Mouse (Mus musculus) adrenal gland, adult (tissue): ENCODE results near the gene Pabpn1.

Experiments used
- DNase-seq, 2 experiments: peaks; one replicate each; pipeline ENCODE4 v3.0.0; 2022 to 2023; ENCODE audit warnings: low spot score in 1 of 2; ENCODE audit not compliant: inconsistent age in 2 of 2

Pabpn1 gene

DNA sequence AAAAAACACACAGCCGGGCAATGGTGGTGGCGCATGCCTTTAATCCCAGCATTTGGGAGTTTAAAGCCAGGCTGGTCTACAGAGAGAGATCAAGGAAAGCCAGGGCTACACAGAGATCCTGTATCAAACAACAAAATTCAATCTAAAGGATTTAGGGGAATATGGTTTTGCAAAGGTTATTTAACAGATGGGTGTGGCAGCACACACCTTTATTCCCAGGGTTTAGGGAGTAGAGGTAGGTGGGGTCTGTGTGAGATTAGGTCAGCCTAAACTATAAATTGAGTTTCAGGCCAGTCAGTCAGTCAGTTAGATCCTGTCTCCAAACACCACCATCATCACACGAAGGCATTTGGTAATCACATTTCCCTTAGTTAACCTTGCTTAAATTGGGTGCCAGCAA, at the start of gene Pabpn1:
Gene Pabpn1, plus strand, starts transcription at position 301 of the 400 bp plus-strand sequence.
- DNase-seq: no peak

DNA sequence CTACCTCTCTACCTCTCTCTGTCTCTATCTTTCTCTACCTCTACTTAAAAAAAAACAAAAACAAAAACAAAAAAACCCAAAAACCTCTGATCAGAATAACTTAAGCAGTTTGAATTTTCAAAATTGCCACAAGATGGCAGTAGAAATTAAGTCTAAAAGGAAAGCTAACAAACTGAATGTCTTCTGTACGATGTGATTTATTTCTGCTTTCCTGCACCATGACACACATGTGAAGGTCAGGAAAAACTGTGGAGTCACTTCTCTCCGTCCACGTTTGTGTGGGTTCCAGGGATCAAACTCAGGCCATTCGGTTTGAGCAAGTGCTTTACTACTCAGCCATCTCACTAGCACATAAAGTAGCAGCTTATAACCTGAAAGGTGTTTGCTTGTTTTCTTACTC, 48.8 kb upstream of the Pabpn1 start:
- peak; percentile 48 to 87 for DNase-seq

DNA sequence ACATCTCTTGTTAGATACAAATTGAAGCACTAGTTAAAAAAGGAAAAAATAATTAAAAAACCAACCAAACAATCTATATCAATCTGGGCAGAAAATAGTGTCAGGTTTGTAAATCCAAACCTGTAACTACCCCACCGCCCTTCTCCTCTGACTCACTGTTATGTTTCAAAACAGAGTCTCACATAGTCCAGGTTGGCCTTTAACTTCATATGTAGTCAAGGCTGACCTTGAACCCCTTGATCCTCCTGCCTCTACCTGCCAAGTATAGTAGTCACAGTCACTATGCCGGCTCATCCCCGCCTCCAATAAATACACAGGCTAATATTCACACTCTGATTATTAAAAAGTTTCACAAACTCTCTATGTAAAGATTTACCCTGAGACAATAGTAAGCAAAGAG, 36.6 kb upstream of the Pabpn1 start:
- peak in 1 of 2 experiments; percentile 56 for DNase-seq

DNA sequence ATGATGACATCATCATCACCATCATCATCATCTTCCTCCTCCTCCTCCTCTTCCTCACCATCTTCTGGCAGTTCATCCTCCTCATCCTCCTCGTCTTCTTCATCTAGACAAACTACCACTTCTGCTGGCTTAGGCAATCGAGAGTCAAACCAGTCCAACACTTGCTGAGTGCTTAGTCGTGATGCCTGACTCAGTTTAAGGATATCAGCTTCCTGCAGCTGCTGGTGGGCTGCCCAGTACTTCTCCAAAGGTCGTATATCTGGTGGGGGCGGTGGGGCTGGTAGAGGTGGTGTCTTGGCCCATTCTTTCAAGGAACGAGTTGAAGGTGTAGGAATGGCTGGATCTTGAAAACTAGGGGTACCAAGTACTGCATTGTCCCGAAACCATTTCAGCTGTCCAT, 35.6 kb upstream of the Pabpn1 start:
- DNase-seq: no peak

DNA sequence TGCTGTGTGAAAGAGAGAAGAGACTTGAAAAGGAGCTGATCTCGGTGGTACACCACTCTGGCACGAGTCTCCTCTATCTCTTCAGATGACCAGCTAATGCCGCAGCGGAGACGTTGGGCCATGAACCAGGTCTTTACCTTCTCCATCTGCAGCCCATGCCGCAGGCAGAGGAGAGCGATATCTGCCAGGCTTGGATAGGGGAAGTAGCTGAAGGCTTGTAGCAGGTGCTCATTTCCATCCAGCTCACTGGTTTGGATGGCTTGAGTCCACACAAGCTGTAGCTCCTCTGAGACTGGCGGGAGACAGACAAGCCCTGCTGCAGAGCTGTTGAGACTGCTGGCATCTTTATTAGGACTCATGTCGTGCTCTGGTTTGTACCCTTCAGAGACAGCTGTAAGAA, 34.4 kb upstream of the Pabpn1 start:
- no peak for DNase-seq

DNA sequence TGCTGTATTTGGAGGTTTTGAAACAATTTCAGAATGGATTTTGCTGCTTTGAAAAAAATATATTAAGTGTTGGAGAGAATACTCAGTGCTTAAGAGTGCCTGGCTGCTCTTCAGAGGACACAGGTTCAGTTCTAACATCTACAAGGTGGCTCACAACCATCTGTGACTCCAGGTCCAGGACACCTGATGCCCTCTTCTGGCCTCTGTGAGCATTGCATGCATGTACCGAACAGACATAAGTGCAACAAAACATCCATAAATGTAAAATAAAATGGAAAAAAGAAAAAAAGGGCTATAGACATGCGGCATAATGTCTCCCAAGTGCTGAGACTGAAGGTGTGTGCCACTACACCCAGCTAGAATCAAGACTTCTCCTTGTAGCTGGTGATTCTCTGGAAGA, 31.8 kb upstream of the Pabpn1 start:
- peak; percentile 52 to 86 for DNase-seq

DNA sequence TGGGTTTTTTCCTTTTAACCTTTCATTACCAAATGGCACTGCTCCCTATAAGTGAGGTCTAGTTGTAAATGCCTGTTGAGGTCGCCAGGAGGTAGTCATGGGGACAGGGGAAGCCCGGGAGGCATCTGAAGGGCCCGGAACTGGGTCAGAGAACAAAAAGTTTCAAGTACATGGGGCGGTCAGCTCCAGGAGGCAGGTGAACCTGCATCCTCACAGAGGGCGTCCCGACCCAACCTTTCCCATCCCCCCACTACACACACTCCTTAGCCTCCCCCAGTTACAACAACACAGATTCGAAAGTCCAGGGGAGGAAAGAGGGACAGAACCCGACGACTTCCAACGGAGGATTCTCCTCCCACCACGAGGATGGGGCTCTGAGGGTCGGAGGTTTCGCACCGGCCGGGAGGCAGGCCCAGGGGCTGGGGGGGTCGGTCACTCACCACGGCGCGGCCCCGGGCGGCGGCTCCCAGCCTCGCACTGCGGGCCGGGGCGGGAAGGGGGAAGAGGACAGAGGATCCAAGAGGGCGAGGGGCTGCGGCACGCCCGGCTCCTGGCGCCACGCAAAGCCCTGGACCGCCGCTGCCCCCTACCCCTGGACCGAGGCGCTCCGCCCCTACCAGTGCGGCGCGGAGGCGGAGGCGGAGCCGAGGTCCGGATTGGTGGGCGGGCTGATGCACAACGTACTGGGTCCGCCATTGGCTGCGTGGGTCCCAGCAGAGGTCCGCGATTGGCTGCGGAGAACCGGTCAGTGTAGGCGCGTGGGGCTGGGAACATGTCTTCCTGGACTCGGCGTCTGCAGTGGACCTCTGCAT, 28.6 kb upstream of the Pabpn1 start:
- DNase-seq: peak; percentile 93 to 97

DNA sequence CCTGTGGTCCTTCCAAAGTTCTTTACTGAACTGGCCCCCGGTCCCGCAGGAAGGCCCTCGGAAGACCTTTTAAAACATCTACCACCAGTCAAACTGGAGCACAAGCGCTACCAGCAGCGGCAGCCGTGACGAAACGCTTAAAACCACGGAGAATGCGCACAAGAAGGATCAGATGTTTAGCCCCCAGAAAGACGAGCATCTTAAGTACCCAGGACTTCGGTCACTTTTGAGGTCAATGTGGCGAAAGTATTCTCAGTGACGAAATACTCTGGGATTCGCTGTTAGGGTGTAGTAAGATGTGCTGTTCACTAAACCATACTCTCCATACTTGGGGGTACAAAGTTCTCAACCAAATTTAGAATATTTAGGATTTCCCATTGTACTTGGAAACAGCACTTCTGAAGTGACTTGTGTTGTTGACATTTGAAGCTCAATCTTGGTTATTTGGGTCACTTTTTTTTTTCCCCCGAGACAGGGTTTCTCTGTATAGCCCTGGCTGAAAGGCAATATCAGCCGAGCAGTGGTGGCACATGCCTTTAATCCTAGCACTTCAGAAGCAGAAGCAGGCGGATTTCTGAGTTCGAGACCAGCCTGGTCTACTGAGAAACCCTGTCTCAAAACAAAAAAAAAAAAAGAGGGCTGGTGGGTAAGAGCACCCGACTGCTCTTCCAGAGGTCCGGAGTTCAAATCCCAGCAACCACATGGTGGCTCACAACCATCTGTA, 27.8 kb upstream of the Pabpn1 start:
- DNase-seq: no peak

DNA sequence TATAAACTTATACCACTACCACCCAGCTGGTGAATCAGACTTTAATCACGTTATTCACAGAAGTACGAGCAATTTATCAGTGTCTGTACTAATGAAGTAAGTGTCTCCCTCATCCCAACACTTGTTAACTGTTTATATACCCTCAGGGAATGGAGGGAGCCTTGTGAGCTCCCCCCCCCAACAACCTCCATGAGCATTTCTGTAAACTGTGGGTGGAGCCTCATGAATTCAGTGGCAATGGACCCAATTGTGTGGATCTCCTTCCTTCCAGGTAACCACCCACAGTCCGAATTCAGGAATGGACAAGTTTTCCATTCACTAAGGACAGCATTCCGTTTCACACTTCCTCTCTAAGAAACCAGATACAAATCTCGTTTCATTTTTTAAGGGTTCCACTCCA, 26.7 kb upstream of the Pabpn1 start:
- DNase-seq: no peak

DNA sequence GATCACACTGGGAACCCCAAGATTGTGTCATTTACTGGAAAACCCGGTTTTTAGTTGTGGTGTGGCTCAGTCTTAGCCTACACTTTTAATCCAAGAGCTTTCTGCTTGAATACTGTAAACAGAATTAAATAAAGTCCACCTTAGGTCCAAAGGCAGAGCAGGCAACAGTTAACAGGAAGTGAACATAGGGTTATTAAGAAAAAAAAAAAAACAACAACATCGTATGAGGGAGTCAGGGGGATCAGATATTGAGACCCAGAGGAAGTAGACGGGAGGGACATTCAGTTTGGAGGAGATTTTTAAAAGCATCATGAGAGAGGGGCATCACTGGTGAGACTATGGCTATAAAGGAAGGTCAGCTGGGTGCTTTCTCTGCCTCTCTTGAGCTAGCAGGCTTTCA, 26.0 kb upstream of the Pabpn1 start:
- no peak for DNase-seq

DNA sequence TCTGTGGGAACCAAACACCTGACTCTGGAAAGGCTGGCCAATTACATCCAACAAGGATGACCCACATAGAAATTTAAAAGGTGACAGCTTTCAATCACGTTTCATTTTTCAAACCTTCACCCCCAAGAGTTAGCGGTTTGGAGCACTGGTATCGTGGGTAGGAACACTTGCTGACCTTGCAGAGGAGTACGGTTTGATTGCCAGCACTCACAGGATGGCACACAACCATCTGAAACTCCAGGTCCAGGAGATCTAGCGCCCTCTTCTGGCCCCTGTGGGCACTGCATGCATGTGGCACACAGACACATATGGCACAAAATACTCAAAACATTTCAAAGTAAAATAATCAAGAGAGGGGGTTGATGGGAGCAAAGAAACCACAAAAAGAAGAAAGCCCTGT, 25.4 kb upstream of the Pabpn1 start:
- no peak for DNase-seq

DNA sequence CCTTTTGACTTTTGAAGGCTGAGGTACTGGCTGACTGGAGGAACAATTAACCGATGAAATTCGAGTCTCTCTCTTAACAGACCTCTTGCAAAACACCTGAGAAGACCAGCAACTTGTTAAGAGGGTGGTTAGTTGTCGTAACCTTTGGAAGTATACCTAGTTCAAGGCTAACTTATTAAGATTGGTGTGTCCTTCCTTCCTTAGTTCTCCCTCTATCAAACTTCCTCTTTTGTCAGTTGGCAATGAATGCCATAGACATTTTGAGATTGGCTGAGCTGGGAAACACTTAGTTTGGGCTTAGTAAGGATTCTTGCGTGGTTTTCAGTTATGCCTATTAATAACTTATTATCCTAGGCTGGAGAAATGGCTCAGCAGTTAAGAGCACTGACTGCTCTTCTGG, 24.3 kb upstream of the Pabpn1 start:
- DNase-seq: no peak

DNA sequence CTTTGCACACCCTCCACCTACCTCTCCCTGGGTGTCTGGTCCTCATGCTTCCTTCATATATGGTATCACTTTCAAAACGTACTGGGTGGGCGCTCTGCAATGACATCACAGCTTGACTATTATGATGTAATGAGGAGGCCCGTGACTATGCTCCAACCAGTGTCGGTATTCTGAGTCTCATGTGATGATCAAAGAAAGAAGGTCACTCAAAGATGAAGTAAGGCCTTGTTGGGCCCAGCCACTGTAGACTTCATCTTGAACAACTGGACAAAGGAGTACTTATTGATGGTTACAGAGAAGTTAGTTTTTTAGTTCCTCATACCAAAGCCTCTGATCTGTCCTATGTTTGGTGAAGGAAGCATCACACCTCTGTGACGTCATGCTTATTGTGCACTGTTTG, 21.4 kb upstream of the Pabpn1 start, which contains the start of gene Homez:
Gene Homez, minus strand, starts transcription at position 101 of the 400 bp plus-strand sequence.
- no peak for DNase-seq

DNA sequence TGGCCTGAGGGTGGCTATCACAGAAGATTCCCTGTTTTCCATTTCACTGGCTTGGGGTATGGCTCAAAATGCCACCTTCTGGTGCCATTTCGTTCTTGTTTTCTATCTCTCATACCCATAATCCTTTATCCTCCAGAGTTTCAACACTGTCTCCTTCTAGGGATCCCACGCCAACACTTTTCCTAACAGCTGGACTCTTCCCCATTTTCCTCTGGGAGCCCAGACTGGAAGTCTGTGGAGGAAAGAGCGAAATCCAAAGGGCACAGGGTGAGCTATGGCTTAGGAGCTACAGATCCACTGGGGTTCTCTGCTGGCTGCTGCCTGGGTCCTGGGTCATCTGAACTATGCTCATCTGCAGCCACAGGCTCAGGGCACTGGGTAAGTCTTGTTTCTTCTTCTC, 18.1 kb upstream of the Pabpn1 start:
- DNase-seq: no peak

DNA sequence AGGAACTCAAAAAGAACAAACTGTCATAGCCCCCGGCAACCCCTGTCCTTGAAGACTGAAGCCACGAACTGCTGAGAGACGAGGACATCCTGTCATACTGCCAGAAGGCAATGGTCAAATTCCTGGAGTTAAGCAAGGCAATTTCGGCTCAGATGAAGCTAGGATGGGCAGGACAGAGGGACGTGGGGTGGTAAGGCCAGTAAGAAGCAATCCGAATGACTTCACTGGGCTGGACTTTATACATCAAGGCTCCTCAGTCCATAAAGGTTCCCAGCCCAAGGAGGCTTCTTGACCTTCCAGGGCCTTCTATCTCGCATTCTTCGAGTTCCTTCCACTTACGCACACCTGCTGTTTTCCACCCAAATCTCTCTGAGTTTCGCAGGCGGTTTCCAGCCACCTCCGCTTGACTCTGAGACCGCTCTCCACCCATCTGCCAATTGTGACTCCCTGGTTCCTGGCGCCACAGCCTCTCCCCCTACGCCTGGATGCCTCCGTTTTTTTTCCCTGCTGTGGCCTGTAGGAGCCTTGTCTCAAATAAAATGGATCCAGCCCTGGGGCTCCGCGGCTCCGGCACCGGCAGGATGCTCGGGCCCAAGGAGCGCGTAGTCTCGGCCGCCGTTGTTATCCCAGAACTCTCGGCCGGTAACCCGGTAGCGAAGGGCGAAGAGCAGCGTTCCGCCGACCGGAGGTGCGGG, 16.3 kb upstream of the Pabpn1 start:
- no peak for DNase-seq

DNA sequence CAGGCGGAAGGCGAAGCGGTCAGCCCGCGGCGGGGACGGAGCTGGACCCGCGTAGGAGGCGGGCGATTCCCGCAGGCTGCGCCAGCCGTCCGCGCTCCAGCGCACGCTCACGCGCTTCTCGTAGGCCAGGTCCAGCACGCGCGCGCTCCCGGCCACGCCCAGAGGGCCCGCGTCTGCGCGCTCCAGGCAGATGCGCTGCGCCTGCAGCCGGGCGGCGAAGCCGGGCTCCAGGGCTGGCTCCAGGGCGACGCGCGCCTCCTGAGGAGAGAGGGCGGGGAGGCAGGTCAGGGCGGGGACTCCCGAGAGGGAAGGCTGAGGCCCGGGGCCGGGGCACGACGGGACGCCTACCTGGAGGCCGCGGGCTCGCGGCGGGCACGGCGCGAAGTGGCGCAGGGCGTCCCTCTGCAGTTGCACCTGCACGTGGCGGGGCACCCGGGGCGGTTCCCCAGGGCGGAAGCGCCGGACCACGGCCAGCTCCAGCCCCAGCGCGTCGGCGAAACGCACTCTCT, 15.7 kb upstream of the Pabpn1 start:
- peak; percentile 96 to 98 for DNase-seq

DNA sequence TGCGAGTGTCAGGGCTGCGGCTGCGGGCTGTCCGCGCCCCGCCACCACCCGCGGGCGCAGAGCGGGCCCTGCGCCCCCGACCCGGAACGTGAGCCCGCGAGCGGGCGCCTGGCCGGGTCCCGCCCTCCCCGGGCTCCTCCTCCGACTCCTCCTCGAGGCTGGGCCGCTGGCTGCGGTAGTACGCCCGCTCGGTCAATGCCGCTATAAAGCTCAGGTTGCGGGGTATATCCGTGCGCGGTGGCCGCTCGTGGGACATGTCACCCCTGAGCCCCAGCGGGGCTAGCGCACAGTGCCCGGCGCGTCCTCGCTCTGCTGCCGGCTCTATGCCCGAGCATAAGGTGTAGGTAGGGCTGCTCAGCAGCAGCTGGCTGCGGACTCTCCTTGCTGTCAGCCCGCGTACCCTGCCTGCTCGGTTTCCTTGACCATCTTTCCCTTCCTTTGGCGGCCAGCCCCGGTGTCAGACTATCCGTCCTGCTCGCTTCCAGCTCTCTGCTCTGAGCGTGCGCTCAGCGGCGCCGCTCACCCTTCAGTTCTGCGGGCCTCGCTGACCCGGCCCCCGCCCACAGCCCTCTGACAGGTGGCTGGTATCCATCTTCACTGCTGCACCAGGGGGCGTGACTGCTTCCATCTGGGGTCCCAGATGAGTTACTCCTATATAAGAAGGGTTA, 15.1 kb upstream of the Pabpn1 start, which contains the start of gene Ppp1r3e:
Gene Ppp1r3e, minus strand, starts transcription at position 503 of the 668 bp plus-strand sequence.
- DNase-seq: peak; percentile 86 to 95

DNA sequence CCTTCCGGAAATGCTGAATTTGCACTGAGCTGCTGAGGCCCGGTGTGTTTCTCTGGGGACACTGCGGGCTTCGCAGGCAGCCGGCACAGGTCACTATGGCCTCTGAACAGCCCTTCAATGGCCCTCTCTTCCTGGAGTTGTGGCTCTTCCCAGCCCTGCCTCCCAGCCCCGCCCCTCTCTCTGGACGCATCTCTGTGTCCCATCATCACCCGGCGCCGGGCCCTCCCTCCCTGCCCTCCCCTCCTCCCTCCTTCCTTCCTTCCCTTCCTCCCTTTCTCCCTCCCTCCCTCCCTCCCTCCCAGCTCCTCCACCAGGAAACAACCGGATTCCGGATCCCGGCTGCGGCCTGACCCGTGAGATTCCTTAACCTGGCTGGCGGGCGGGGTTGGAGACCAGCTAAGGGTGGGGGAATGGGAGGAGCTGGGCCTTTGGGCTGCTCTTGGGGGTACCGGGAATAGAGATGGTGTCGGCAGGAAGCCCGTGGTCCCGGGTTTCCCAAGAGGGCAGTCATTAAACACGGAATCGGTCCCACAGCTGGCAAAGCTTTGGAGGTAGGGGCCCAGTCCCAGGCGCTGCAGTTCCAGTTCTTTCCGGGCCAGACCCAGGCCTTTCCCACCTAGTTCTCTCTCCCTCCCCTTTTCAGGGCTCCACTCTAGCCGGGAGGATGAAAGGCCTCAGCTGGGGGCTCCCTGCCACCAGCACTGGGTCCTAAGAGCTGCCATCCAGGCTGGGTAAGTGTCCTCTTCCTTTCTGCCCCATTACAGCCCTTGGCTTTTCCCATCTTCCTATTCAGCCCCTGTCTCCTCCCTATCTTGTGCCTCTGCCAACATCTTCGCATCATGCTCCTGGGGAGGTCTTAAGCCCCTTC, 8.9 kb upstream of the Pabpn1 start, which contains the start of the genes Bcl2l2 and Gm20521:
Gene Bcl2l2, plus strand, starts transcription at position 224 of the 868 bp plus-strand sequence.
Gene Gm20521, plus strand, starts transcription at position 288 of the 868 bp plus-strand sequence.
- peak; percentile 90 to 96 for DNase-seq

DNA sequence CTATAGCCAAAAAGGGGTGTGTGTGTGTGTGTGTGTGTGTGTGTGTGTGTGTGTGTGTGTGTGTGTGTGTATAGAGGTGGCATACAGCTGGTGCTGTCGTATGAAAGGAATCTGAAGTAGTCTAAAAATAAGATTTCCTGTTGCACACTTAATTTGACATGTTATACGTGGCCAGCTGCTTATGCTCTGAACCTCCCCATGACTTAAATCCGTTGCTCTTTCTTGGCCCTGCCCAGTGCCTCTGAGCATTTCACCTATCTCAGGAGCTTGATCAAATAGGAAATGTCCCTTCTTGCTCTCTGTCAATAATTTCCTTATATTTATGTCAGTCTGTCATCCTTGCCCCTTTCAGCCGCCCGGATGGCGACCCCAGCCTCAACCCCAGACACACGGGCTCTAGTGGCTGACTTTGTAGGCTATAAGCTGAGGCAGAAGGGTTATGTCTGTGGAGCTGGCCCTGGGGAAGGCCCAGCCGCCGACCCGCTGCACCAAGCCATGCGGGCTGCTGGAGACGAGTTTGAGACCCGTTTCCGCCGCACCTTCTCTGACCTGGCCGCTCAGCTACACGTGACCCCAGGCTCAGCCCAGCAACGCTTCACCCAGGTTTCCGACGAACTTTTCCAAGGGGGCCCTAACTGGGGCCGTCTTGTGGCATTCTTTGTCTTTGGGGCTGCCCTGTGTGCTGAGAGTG, 8.1 kb upstream of the Pabpn1 start:
- DNase-seq: peak; percentile 37 to 62
